Mouse (Mus musculus): ENCODE results near the gene Tmem50b.
A peak's percentile ranks its signal among the peaks of the same experiment; 100 is the strongest.
"Not testable (repeated sequence)": the region's sequence is repeated elsewhere in the genome, so short reads cannot be mapped to it uniquely, and the experiment has no call there.

Tmem50b gene

DNA sequence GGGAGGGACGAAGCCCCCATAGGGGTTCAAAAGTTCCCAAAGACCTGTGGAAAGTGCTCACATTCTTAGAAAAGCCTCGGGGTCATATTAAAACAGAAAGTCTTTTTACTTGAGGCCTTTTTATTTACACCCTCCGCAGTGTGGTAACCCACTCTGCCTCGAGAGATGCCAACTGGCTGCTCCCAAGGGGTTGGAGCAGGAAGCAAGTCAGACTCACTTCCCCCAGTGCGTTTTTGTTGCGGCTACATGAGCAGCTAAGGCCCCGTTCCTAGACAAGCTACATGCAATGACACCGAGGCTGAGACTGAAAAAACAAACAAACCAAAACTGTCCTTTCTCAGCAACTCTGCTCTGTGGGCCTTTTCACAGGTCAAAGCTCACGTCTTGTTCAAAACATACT is 59.1 kb downstream of the Tmem50b start:
- DNase-seq (ENCODE audit: low read depth, low spot score), result no peak

DNA sequence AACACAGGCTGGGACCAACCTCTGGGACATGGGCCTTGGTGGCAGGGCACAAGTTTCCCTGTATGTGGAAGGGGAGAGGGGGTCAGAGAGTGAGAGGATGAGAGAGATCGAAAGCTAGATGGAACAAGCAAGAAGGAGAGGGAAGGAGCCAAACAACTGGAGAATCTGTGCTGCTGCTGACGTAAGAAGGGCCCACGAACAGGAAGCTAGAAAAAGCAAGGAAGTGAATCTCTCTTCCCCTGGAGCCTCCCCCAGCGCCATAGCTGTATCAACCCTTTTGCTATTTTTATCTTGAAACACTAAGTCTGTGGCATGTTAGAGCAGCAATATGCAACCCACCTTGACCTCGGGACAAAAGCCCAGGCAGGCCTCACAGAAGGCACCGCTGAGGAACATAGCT is 59.5 kb downstream of the Tmem50b start:
- DNase-seq (ENCODE audit: low read depth, low spot score), result no peak

GRCm38 (mm10) chr16:91537065-91537464 is 60.5 kb downstream of the Tmem50b start:
- DNase-seq (ENCODE audit: low read depth, low spot score), result no peak

DNA sequence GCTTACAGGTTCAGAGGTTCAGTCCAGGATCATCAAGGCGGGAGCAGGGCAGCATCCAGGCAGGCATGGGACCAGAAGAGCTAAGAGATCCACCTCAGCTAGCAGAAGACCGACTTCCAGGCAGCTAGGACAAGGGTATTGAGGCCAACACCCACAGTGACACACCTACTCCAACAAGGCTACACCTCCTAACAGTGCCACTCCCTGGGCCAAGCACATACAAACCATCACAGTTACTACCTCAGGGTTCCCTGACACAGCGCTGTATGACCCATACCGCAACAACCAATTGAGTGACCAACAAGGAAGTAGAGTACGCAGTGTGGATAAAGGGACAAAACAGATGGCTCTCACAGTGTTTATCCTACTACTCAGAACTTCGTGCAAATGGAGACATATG is 61.2 kb downstream of the Tmem50b start:
- no peak for DNase-seq (ENCODE audit: low read depth, low spot score)

DNA sequence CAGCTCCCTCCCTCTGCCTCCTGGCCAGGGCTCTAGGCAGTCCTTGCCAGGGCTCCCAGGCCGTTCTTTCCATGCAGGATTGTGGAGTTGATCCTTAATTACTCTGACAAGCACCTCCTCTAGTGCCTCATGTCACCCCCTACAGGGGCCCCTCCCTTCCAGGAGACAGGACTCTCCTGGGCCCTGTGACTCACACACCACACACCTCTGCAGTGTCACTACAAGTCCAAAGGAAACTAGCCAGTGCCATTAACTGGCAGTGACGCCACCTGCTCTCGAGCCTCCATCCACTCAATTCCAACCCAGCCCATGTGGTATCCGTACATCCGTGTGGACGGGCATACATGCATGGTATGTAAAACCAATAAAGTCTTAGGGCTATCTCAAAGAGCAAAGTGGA is 62.7 kb downstream of the Tmem50b start:
- no peak for DNase-seq (ENCODE audit: low read depth, low spot score)

GRCm38 (mm10) chr16:91534477-91534876 is 63.1 kb downstream of the Tmem50b start:
- peak; percentile 64 for DNase-seq (ENCODE audit: low read depth, low spot score)

DNA sequence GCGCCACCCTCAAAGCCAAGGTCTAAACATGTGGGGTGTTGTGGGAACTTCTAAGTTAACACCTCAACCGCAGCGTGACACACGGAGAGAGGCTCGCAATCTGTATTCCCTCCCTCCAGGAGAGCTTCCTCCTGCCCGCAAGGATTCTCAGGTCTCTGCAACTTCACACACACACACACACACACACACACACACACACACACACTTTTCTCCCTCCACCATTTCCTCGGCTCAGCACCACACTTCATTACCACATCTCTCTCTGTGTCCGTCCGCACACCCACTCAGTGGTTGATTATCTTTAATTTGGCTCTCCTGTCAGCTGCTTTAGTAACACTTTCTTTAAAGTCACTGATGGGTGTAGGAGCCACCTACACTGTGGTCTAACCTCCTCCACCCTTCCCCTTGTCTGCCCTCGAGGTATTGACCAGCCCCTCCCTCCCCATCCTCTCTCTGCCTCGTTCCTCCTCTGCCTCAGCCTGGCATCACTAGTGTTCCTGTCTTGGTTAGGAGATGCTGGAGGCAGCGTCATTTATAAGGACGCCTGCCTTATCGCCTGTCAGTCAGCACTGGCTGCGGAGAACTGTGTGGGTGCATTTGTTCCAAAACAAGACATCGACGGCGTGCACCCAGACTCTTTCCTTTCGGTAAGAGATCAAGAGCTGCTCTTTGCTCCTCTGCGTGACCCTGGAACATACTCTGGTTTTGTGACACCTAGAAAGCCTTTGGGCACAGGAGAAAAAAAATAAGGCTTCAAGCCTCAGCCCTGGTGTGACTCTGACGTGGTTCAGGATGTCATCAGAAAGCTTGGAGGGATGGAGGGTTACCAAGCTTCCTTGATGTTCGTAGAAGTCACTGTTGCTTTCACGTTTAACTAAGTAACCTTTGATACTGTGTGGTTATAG is 64.3 kb downstream of the Tmem50b start:
- DNase-seq (ENCODE audit: low read depth, low spot score), result no peak

DNA sequence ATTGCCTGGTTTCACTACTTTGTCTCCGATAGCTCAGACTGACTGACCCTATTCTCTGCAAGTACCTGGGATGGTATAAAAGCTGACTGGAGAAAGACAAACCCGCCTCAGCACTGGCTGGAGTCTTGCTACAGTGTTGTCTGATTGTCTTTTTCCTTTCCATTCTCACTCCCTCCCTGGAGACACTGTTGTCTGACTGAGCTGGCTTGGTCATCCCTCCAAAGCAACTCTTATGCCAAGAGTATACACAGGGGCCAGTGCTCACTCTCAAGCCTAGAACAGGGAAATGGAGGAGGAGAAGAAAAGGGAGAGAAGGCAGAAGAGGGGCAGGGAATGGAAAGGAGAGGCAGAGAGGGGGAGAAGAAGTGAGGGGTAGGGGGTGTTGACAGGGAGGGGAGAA is 65.2 kb downstream of the Tmem50b start:
- no peak for DNase-seq (ENCODE audit: low read depth, low spot score)

- DNase-seq (ENCODE audit: low read depth, low spot score), result peak; percentile 20
These were observed 65.7 kb downstream of the Tmem50b start for GRCm38 (mm10) chr16:91531856-91532255.

DNA sequence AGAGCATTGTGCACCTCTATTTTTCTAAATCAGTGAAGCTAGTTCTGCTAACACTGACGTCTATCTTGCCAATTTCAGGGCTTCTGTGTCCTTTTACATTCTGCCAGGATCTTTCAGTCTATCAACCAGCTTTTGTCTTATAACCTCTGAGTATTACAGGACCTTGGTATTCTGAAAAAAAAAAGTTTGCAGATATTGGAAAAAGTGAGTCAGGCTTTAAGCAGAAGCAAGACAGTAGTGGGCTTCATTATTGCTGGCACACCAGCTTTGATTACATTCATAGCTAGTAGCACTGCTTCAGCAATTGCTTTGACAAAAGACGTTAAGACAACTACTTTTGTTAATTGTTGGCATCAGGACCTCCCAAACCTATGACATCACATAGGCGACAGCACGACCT is 66.8 kb downstream of the Tmem50b start:
- DNase-seq (ENCODE audit: low read depth, low spot score), result not testable (repeated sequence)

DNA sequence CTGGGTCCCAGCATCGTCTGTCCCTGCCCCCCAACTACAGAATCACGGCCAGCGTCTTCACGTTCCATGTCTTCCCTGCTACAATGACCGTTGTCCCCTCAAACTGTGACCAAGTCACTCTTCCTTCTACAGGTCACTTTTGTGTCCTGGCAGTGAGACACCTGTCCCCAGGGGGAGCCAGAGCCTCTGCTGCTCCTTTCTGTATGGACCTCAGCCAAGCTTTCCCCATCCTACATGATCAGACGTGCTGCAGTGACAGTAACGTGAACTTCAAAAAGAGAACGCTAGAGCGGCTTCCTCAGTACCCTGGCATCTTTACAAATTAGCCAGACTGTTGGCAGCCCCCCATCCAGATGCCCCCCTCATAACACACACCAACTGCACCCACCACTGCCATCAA is 69.0 kb downstream of the Tmem50b start:
- DNase-seq (ENCODE audit: low read depth, low spot score), result no peak

DNA sequence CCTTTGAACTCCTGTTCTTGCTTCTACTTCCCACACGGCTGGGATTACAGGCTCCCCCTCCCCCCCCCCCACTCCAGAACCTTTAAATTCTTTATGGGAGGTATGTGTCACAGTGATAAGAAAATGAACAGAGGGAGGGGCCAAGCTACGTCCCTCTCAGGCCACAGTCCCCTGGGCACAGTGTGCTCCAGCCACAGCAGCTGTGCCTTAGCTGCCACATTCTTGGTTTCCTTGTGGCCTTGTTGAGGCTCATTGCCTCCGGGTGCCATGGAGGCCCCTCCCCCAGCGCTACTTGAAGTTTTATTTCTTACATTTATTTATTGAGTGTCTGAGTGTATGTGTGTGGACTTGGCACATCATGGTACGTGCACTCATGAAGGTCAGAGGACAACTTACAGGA is 70.1 kb downstream of the Tmem50b start:
- no peak for DNase-seq (ENCODE audit: low read depth, low spot score)

- no peak for DNase-seq (ENCODE audit: low read depth, low spot score)
These were observed 70.5 kb downstream of the Tmem50b start for GRCm38 (mm10) chr16:91527051-91527450.

DNA sequence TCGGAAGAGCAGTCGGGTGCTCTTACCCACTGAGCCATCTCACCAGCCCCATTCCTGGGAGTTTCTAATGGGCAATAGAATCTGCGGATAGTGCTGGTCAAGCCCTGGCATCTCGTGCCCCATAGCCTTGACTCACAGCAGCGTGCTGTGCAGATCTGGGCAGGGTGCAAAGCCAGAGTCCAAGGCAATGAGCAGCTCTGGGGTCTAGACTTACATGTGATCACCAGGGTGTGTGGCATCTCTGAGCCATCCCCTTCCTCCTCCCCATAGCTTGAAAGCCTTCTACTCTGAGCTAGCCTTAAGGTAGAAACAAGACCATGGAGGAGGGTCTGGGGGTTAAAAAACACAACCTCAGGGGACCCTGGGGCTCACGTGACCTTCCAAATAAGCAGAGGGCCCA is 71.3 kb downstream of the Tmem50b start:
- no peak for DNase-seq (ENCODE audit: low read depth, low spot score)

Data from brain, embryonic 18.5 days (tissue).